Mouse (Mus musculus): ENCODE data around the gene Ino80e. TPM values are rescaled to one million over a fixed set of nuclear protein-coding genes. Genes with fewer than 3 reads are reported as not detected.

Ino80e gene
- polyA plus RNA-seq, 1 experiment from 2014 or later, result 117 TPM

- 0 out of 2 replicates have a peak overlapping the region, but pooled peaks have one; percentile 89 for H3K4me3 ChIP-seq
- no peak for DNase-seq (ENCODE audit: low spot score)
- 97% methylated on average over 16 of the region's 16 CpGs for WGBS
- H3K27ac ChIP-seq, result peak overlapping the region; percentile 95
- H3K9me3 ChIP-seq (replicated peaks), result no peaks in the 10 kb centered on the region
- H3K4me1 ChIP-seq, result peaks cover 37% of the 10 kb centered on the region
- H3K36me3 ChIP-seq, result peaks cover 65% of the 10 kb centered on the region
- no peaks in the 10 kb centered on the region for H3K27me3 ChIP-seq (ENCODE audit: low read depth, poor library complexity, severe bottlenecking)
Measured at GRCm38 (mm10) chr7:126801057-126801422, 61.1 kb downstream of the Ino80e start.

Other genes with a start within 250 kb of the Ino80e start
- 0.45 and 0.78 TPM in 2 replicates for gene Nupr1, start 231.5 kb downstream of the Ino80e start, polyA plus RNA-seq (2016; fragmentation: Nextera tagmentation; extraction: Ambion mirVana)
- gene Sgf29, start 213.1 kb downstream of the Ino80e start, polyA plus RNA-seq (2016; fragmentation: Nextera tagmentation; extraction: Ambion mirVana), result 69.0 and 69.2 TPM in 2 replicates
- gene Sult1a1, start 185.9 kb downstream of the Ino80e start, polyA plus RNA-seq (2016; fragmentation: Nextera tagmentation; extraction: Ambion mirVana), result 0.11 and 0.49 TPM in 2 replicates
- 177 and 237 TPM in 2 replicates for gene Bola2, start 167.0 kb downstream of the Ino80e start, polyA plus RNA-seq (2016; fragmentation: Nextera tagmentation; extraction: Ambion mirVana)
- gene Slx1b, start 166.6 kb downstream of the Ino80e start, polyA plus RNA-seq (2016; fragmentation: Nextera tagmentation; extraction: Ambion mirVana), result 12.6 and 14.8 TPM in 2 replicates
- gene Coro1a, start 154.6 kb downstream of the Ino80e start, polyA plus RNA-seq (2016; fragmentation: Nextera tagmentation; extraction: Ambion mirVana), result 28.9 and 37.8 TPM in 2 replicates
- 47.3 and 55.9 TPM in 2 replicates for gene Mapk3, start 102.8 kb downstream of the Ino80e start, polyA plus RNA-seq (2016; fragmentation: Nextera tagmentation; extraction: Ambion mirVana)
- gene Gdpd3, start 96.0 kb downstream of the Ino80e start, polyA plus RNA-seq (2016; fragmentation: Nextera tagmentation; extraction: Ambion mirVana), result 0.83 and 1.5 TPM in 2 replicates
- 51.7 and 84.9 TPM in 2 replicates for gene Ypel3, start 85.4 kb downstream of the Ino80e start, polyA plus RNA-seq (2016; fragmentation: Nextera tagmentation; extraction: Ambion mirVana)
- 0.23 and 0.53 TPM in 2 replicates for gene Tbx6, start 80.9 kb downstream of the Ino80e start, polyA plus RNA-seq (2016; fragmentation: Nextera tagmentation; extraction: Ambion mirVana)
- gene Ppp4c, start 69.9 kb downstream of the Ino80e start, polyA plus RNA-seq (2016; fragmentation: Nextera tagmentation; extraction: Ambion mirVana), result 450 and 462 TPM in 2 replicates
- gene Fam57b, start 64.7 kb downstream of the Ino80e start, polyA plus RNA-seq (2016; fragmentation: Nextera tagmentation; extraction: Ambion mirVana), result 0.20 and 0.21 TPM in 2 replicates
- not detected in 2 replicates for gene 4930451I11Rik, start 30.7 kb downstream of the Ino80e start, polyA plus RNA-seq (2016; fragmentation: Nextera tagmentation; extraction: Ambion mirVana)
- 1.0 and 1.9 TPM in 2 replicates for gene Doc2a, start 15.0 kb downstream of the Ino80e start, polyA plus RNA-seq (2016; fragmentation: Nextera tagmentation; extraction: Ambion mirVana)
- gene Hirip3, start 405 bp downstream of the Ino80e start, polyA plus RNA-seq (2016; fragmentation: Nextera tagmentation; extraction: Ambion mirVana), result 51.9 and 57.2 TPM in 2 replicates
- gene Taok2, start 22.3 kb upstream of the Ino80e start, polyA plus RNA-seq (2016; fragmentation: Nextera tagmentation; extraction: Ambion mirVana), result 48.5 and 56.4 TPM in 2 replicates
- 15.6 and 16.6 TPM in 2 replicates for gene Tmem219, start 60.5 kb upstream of the Ino80e start, polyA plus RNA-seq (2016; fragmentation: Nextera tagmentation; extraction: Ambion mirVana)
- 19.5 and 20.3 TPM in 2 replicates for gene Kctd13, start 66.5 kb upstream of the Ino80e start, polyA plus RNA-seq (2016; fragmentation: Nextera tagmentation; extraction: Ambion mirVana)
- gene Asphd1, start 87.2 kb upstream of the Ino80e start, polyA plus RNA-seq (2016; fragmentation: Nextera tagmentation; extraction: Ambion mirVana), result 0.11 TPM in 1 of 2 replicates, not detected in the other
- 0.10 and 0.20 TPM in 2 replicates for gene Sez6l2, start 88.2 kb upstream of the Ino80e start, polyA plus RNA-seq (2016; fragmentation: Nextera tagmentation; extraction: Ambion mirVana)
- gene Cdipt, start 113.5 kb upstream of the Ino80e start, polyA plus RNA-seq (2016; fragmentation: Nextera tagmentation; extraction: Ambion mirVana), result 89.4 and 99.5 TPM in 2 replicates
- gene Cdiptos, start 113.7 kb upstream of the Ino80e start, polyA plus RNA-seq (2016; fragmentation: Nextera tagmentation; extraction: Ambion mirVana), result 0.81 and 1.0 TPM in 2 replicates
- gene Mvp, start 152.2 kb upstream of the Ino80e start, polyA plus RNA-seq (2016; fragmentation: Nextera tagmentation; extraction: Ambion mirVana), result 3.3 and 4.0 TPM in 2 replicates
- 0.90 TPM in 1 of 2 replicates, not detected in the other for gene Pagr1b, start 154.1 kb upstream of the Ino80e start, polyA plus RNA-seq (2016; fragmentation: Nextera tagmentation; extraction: Ambion mirVana)
- 88.5 and 95.0 TPM in 2 replicates for gene Pagr1a, start 155.0 kb upstream of the Ino80e start, polyA plus RNA-seq (2016; fragmentation: Nextera tagmentation; extraction: Ambion mirVana)
- gene Gm42742, start 158.7 kb upstream of the Ino80e start, polyA plus RNA-seq (2016; fragmentation: Nextera tagmentation; extraction: Ambion mirVana), result 30.8 and 44.7 TPM in 2 replicates
- 2.9 and 4.4 TPM in 2 replicates for gene Prrt2, start 158.8 kb upstream of the Ino80e start, polyA plus RNA-seq (2016; fragmentation: Nextera tagmentation; extraction: Ambion mirVana)
- gene Maz, start 164.7 kb upstream of the Ino80e start, polyA plus RNA-seq (2016; fragmentation: Nextera tagmentation; extraction: Ambion mirVana), result 86.0 and 88.1 TPM in 2 replicates
- gene Kif22, start 180.1 kb upstream of the Ino80e start, polyA plus RNA-seq (2016; fragmentation: Nextera tagmentation; extraction: Ambion mirVana), result 215 and 219 TPM in 2 replicates
- not detected in 2 replicates for gene Zg16, start 225.0 kb upstream of the Ino80e start, polyA plus RNA-seq (2016; fragmentation: Nextera tagmentation; extraction: Ambion mirVana)
- gene AI467606, start 229.0 kb upstream of the Ino80e start, polyA plus RNA-seq (2016; fragmentation: Nextera tagmentation; extraction: Ambion mirVana), result 0.36 and 0.86 TPM in 2 replicates